In the genomic region with DNA sequence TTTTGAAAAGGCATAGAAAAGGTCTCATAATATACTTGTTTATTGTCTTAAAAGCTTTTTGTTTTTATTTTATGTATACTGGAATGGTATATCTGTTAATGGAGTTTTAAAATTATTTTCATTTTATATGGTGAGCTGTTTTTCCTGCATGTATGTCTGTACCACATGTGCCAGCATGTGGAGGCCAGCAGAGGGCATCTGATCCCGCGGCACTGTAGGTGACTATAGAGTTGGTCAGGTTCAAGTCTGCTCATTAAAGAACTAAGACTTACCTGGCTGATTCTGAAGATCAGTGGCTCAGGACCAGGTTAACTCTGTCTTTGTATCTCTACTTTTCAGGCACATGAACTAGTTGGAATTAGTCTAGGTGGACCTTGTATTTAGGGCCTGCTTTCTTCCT, we compare ENCODE assay signal across 14 mouse cellular contexts. TPM values are rescaled to one million over a fixed set of nuclear protein-coding genes. Genes with fewer than 3 reads are reported as not detected.
DNase-seq lines count a peak whose midpoint lies in the region; ATAC-seq and TF ChIP-seq lines count a peak whose summit lies in the region.
"Had no signal": no experiment of that assay in that cellular context is flagged by ENCODE, and none has a peak within 500 bp of the region (broad histone marks: within the 10 kb centered on the region; RNA-seq: fewer than 3 reads in every experiment).

No protein-coding gene starts in this region.

- no peaks in the 10 kb centered on the region for H3K36me3 ChIP-seq in liver, adult 2 months (ENCODE audit: control insufficient read depth, insufficient read depth, low read length)
- no peaks in the 10 kb centered on the region for H3K36me3 ChIP-seq in liver, embryonic 12.5 days
- no peaks in the 10 kb centered on the region for H3K36me3 ChIP-seq in small intestine, adult 2 months (ENCODE audit: control insufficient read depth, insufficient read depth, low read length)
- no peaks in the 10 kb centered on the region for H3K36me3 ChIP-seq in hindbrain, embryonic 16.5 days (ENCODE audit: control insufficient read depth, insufficient read depth, low read length)
- H3K36me3 ChIP-seq: embryonic facial prominence, embryonic 12.5 days; G1E; lung, embryonic 15.5 days; stomach, embryonic 15.5 days had no signal

- WGBS in liver, adult 2 months: 59% methylated on average over 2 of the region's 2 CpGs
- 49% methylated on average over 2 of the region's 2 CpGs for WGBS in liver, embryonic 12.5 days (ENCODE audit: insufficient replicate concordance)
- 38% methylated on average over 2 of the region's 2 CpGs for WGBS in small intestine, adult 2 months
- WGBS in hindbrain, embryonic 16.5 days: 56% methylated on average over 2 of the region's 2 CpGs

- H3K27me3 ChIP-seq in liver, adult 2 months (ENCODE audit: control insufficient read depth, insufficient read depth, low read length): no peaks in the 10 kb centered on the region
- no peaks in the 10 kb centered on the region for H3K27me3 ChIP-seq in liver, embryonic 12.5 days (replicated peaks)
- no peaks in the 10 kb centered on the region for H3K27me3 ChIP-seq in small intestine, adult 2 months (ENCODE audit: control insufficient read depth, insufficient read depth, low read length)
- H3K27me3 ChIP-seq in hindbrain, embryonic 16.5 days (replicated peaks; ENCODE audit: control insufficient read depth, insufficient read depth, low read length): no peaks in the 10 kb centered on the region
- H3K27me3 ChIP-seq: embryonic facial prominence, embryonic 12.5 days; lung, embryonic 15.5 days; stomach, embryonic 15.5 days had no signal

- no peak overlapping the region for H3K9ac ChIP-seq in liver, adult 2 months (ENCODE audit: low read depth, low read length)
- no peak overlapping the region for H3K9ac ChIP-seq in liver, embryonic 12.5 days
- H3K9ac ChIP-seq in hindbrain, embryonic 16.5 days (ENCODE audit: low read depth, low read length): no peak overlapping the region
- H3K9ac ChIP-seq: embryonic facial prominence, embryonic 12.5 days; lung, embryonic 15.5 days; stomach, embryonic 15.5 days had no signal

- no peak for ATAC-seq in liver, embryonic 12.5 days
- no peak for ATAC-seq in hindbrain, embryonic 16.5 days

- no peaks in the 10 kb centered on the region for H3K4me1 ChIP-seq in liver, adult 2 months (ENCODE audit: control insufficient read depth, insufficient read depth, low read length)
- no peaks in the 10 kb centered on the region for H3K4me1 ChIP-seq in liver, embryonic 12.5 days
- no peaks in the 10 kb centered on the region for H3K4me1 ChIP-seq in small intestine, adult 2 months (ENCODE audit: control insufficient read depth, insufficient read depth, insufficient read length, low read length)
- no peaks in the 10 kb centered on the region for H3K4me1 ChIP-seq in hindbrain, embryonic 16.5 days (ENCODE audit: control insufficient read depth, insufficient read depth, low read depth, low read length)
- H3K4me1 ChIP-seq: embryonic facial prominence, embryonic 12.5 days; lung, embryonic 15.5 days; stomach, embryonic 15.5 days had no signal

- no peak for TF ChIP-seq POLR2A in liver, adult 2 months (IDR thresholded peaks at IDR 0.05; ENCODE audit: extremely low read depth, insufficient read depth, low read length)
- TF ChIP-seq POLR2A in small intestine, adult 2 months (IDR thresholded peaks at IDR 0.05; ENCODE audit: low read depth, low read length): no peak

- H3K4me3 ChIP-seq in liver, adult 2 months (ENCODE audit: insufficient read depth, low read depth, low read length): no peak overlapping the region
- H3K4me3 ChIP-seq in liver, embryonic 12.5 days: no peak overlapping the region
- H3K4me3 ChIP-seq in small intestine, adult 2 months (ENCODE audit: low read depth, low read length): no peak overlapping the region
- no peak overlapping the region for H3K4me3 ChIP-seq in hindbrain, embryonic 16.5 days (ENCODE audit: low read length)
- H3K4me3 ChIP-seq: embryonic facial prominence, embryonic 12.5 days; lung, embryonic 15.5 days; stomach, embryonic 15.5 days had no signal

- H3K27ac ChIP-seq in liver, adult 2 months (replicated peaks; ENCODE audit: insufficient read depth, low read depth, low read length): no peak overlapping the region
- H3K27ac ChIP-seq in liver, embryonic 12.5 days: no peak overlapping the region
- no peak overlapping the region for H3K27ac ChIP-seq in small intestine, adult 2 months (ENCODE audit: insufficient read depth, low read depth, low read length)
- H3K27ac ChIP-seq in hindbrain, embryonic 16.5 days (ENCODE audit: low read depth, low read length): no peak overlapping the region
- H3K27ac ChIP-seq: embryonic facial prominence, embryonic 12.5 days; lung, embryonic 15.5 days; stomach, embryonic 15.5 days had no signal

- H3K79me2 ChIP-seq in liver, adult 2 months (ENCODE audit: control insufficient read depth, insufficient read depth, low read length): no peaks in the 10 kb centered on the region

- H3K4me2 ChIP-seq in liver, embryonic 12.5 days: no peak overlapping the region
- H3K4me2 ChIP-seq in hindbrain, embryonic 16.5 days (ENCODE audit: low read length): no peak overlapping the region
- H3K4me2 ChIP-seq: embryonic facial prominence, embryonic 12.5 days; lung, embryonic 15.5 days; stomach, embryonic 15.5 days had no signal

- peak; percentile 72 for TF ChIP-seq CTCF in liver, adult 2 months (IDR thresholded peaks at IDR 0.05; ENCODE audit: low read depth, low read length)
- TF ChIP-seq CTCF in small intestine, adult 2 months (IDR thresholded peaks at IDR 0.05; ENCODE audit: extremely low read depth, insufficient read length, insufficient replicate concordance, low read depth, low read length): peak; percentile 58; the same call in 1 of the 2 replicates

- H3K9me3 ChIP-seq in liver, embryonic 12.5 days (replicated peaks): no peaks in the 10 kb centered on the region
- H3K9me3 ChIP-seq in hindbrain, embryonic 16.5 days (ENCODE audit: control insufficient read depth, low read length): no peaks in the 10 kb centered on the region; the same call in 1 of the 2 replicates
- H3K9me3 ChIP-seq: embryonic facial prominence, embryonic 12.5 days; G1E; lung, embryonic 15.5 days; stomach, embryonic 15.5 days had no signal

- peak; percentile 17 to 32 for DNase-seq in cerebellum, postnatal 10 days
- no peak for DNase-seq in cerebellum, postnatal 4 days (ENCODE audit: low spot score in 2 of 2)
- DNase-seq in liver, adult 2 months (ENCODE audit: extremely low read depth, low read depth, low spot score): peak; percentile 17
- DNase-seq in R1 (ENCODE audit: low read depth, low spot score): peak; percentile 45
- no peak for DNase-seq in B cell, adult 2 months
- DNase-seq: heart, postnatal 36 days; retina, postnatal 1 day had no signal

RNA-seq across cellular contexts. Expression of a gene that starts 26.7 kb away (rescaled TPM):
- 0.28 and 0.40 TPM in 2 replicates for total RNA-seq in liver, adult 2 months (2014; rRNA removed)
- 0.10 and 0.33 TPM in 2 replicates for polyA plus RNA-seq in liver, adult 2 months (2012; rRNA removed)
- 2.7 and 3.0 TPM in 2 replicates for polyA plus RNA-seq in liver, embryonic 12.5 days (2016; fragmentation: Nextera tagmentation; extraction: Ambion mirVana)
- polyA plus RNA-seq in small intestine, adult 2 months (2012; rRNA removed): 0.23 and 0.65 TPM in 2 replicates
- 13.7 and 20.2 TPM in 2 replicates for polyA plus RNA-seq in hindbrain, embryonic 16.5 days (2015; fragmentation: Nextera tagmentation; extraction: Ambion mirVana)
- total RNA-seq: G1E had no signal
- polyA plus RNA-seq: G1E had no signal

Comparison
In these comparisons a context has a peak if more than half of its experiments do, and no peak if none do; other contexts are left out.
1. DNase-seq: peak in cerebellum, postnatal 10 days (2 of 2), liver, adult 2 months (single experiment) and R1 (single experiment); none in cerebellum, postnatal 4 days (0 of 2) and B cell, adult 2 months (0 of 2).